Comparison of ENCODE assay signal across 8 mouse cellular contexts in the genomic region with DNA sequence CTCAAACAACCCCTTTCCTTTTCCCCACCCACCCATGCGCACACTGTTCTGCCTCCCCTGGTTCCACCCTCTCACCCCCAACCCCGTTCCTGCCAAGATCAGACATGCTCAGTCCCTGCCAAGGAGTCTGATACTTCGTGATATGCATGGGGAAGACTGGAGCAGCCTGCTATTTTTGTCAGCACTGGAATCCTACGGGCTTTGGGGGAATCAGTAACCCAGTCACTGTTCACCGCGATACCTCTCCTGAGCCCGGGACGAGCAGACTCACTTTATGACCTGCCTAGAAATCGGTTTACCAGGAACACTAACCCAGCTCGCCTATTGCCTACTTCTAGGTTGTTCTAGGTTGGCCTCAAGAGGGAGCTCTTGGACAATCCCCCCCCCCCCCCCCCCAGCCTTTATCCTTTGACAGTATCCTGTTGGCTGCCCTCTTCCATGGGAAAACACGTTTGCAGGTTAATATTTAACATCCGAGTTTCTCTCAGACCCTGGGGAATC.
DNase-seq lines count a peak whose midpoint lies in the region; TF ChIP-seq lines count a peak whose summit lies in the region.

No protein-coding gene starts in this region.

- no peaks in the 10 kb centered on the region for H3K9me3 ChIP-seq in MEL (replicated peaks; ENCODE audit: insufficient read depth, low read length)

- H3K4me1 ChIP-seq in MEL (ENCODE audit: control insufficient read depth in 1 of 2, insufficient read depth in 2 of 2, low read length in 2 of 2), result no peaks in the 10 kb centered on the region; a peak in 2 of 4 replicates

- H3K27ac ChIP-seq in layer of hippocampus, adult 2 months, result no peak overlapping the region; the same call in 1 of the 2 replicates
- H3K27ac ChIP-seq in MEL (ENCODE audit: control insufficient read depth, low read depth, low read length), result no peak overlapping the region

- TF ChIP-seq EP300 in MEL (IDR thresholded peaks at IDR 0.05; ENCODE audit: low read depth in 1 of 2, low read length in 2 of 2), result no peak

- no peaks in the 10 kb centered on the region for H3K27me3 ChIP-seq in MEL (ENCODE audit: control insufficient read depth in 1 of 2, insufficient read depth in 2 of 2, low read length in 2 of 2)

- no peak for DNase-seq in layer of hippocampus, adult 2 months (ENCODE audit: low spot score in 2 of 2)
- DNase-seq in layer of hippocampus, postnatal 14 days (ENCODE audit: low spot score in 2 of 2), result no peak
- no peak for DNase-seq in MEL (ENCODE audit: low read depth, low spot score)
- DNase-seq in cerebellum, postnatal 10 days, result peak; percentile 89 to 92
- peak; percentile 50 for DNase-seq in kidney, adult 9 months
- DNase-seq in thymus, postnatal 14 days, result no peak
- DNase-seq in layer of hippocampus, adult 9-11 months, result no peak
- DNase-seq in urinary bladder, adult 18-20 months (ENCODE audit: low spot score in 2 of 2), result no peak

- TF ChIP-seq RAD21 in MEL (IDR thresholded peaks at IDR 0.05; ENCODE audit: low read depth, low read length), result no peak

- peak; percentile 69 for TF ChIP-seq CTCF in layer of hippocampus, adult 2 months (conservative IDR thresholded peaks at IDR 0.05)
- peak in 2 of 3 experiments; percentile 21 to 37; a peak in 3 of 6 replicates for TF ChIP-seq CTCF in MEL (IDR thresholded peaks at IDR 0.05 in 2 of 3, conservative IDR thresholded peaks at IDR 0.05 in 1 of 3; ENCODE audit: control insufficient read depth in 1 of 3, insufficient read depth in 1 of 3, low read depth in 2 of 3, low read length in 3 of 3, poor library complexity in 1 of 3, severe bottlenecking in 1 of 3)

- no peak overlapping the region for H3K9ac ChIP-seq in MEL (ENCODE audit: control insufficient read depth, low read depth, low read length, poor library complexity, severe bottlenecking)

- H3K36me3 ChIP-seq in MEL (ENCODE audit: control insufficient read depth in 1 of 2, insufficient read depth in 2 of 2, low read length in 2 of 2), result no peaks in the 10 kb centered on the region

- H3K4me3 ChIP-seq in layer of hippocampus, adult 2 months, result peak overlapping the region; percentile 18; the same call in 1 of the 2 replicates
- no peak overlapping the region for H3K4me3 ChIP-seq in MEL (ENCODE audit: control insufficient read depth in 1 of 2, insufficient read depth in 1 of 2, low read depth in 2 of 2, low read length in 2 of 2)

- TF ChIP-seq POLR2A in MEL (IDR thresholded peaks at IDR 0.05; ENCODE audit: control insufficient read depth in 1 of 2, insufficient read depth in 1 of 2, low read depth in 1 of 2, low read length in 2 of 2, poor library complexity in 1 of 2), result no peak

- H3K79me2 ChIP-seq in MEL (ENCODE audit: control insufficient read depth, insufficient read depth, low read length, poor library complexity), result no peaks in the 10 kb centered on the region

TF ChIP-seq in MEL, 35 proteins besides CTCF, POLR2A, EP300 and RAD21:
- TF ChIP-seq KAT2A (conservative IDR thresholded peaks at IDR 0.05; ENCODE audit: low read depth, low read length) (no peak), NRF1 (IDR thresholded peaks at IDR 0.05; ENCODE audit: insufficient read depth, low read depth, low read length, poor library complexity, severe bottlenecking) (no peak), USF1 (IDR thresholded peaks at IDR 0.05; ENCODE audit: low read depth, low read length) (no peak), MEF2A (IDR thresholded peaks at IDR 0.05; ENCODE audit: extremely low read depth, insufficient replicate concordance, low read depth, low read length, poor library complexity, severe bottlenecking) (no peak), MYC (IDR thresholded peaks at IDR 0.05; ENCODE audit: low read depth, low read length) (no peak), MAFK (IDR thresholded peaks at IDR 0.05; ENCODE audit: borderline replicate concordance, low read depth, low read length) (no peak), MAZ (IDR thresholded peaks at IDR 0.05; ENCODE audit: low read depth, low read length) (no peak)

Comparison
In these comparisons a context has a peak if more than half of its experiments do, and no peak if none do; other contexts are left out.
1. DNase-seq: peak in cerebellum, postnatal 10 days (2 of 2) and kidney, adult 9 months (single experiment); none in layer of hippocampus, adult 2 months (0 of 2), layer of hippocampus, postnatal 14 days (0 of 2), MEL (single experiment), thymus, postnatal 14 days (single experiment), layer of hippocampus, adult 9-11 months (single experiment) and urinary bladder, adult 18-20 months (0 of 2).